Mouse (Mus musculus): ENCODE measurements around the gene Bckdha. TPM values are rescaled to one million over a fixed set of nuclear protein-coding genes. Genes with fewer than 3 reads are reported as not detected.

Bckdha gene
- total RNA-seq (2021) = 100 to 1,000 TPM; 103 to 112 TPM
- long read RNA-seq, experiment 1, transcript Bckdha-201 (9 exons, 1,899 nt) = major isoform, 134 of 149 reads
- long read RNA-seq, experiment 1, partial matches to known transcripts = 11 of 149 reads
- long read RNA-seq, experiment 1, other reads (novel, unspliced or antisense) = 4 of 149 reads
- long read RNA-seq, experiment 2, transcript Bckdha-201 (9 exons, 1,899 nt) = major isoform, 99 of 155 reads
- long read RNA-seq, experiment 2, partial matches to known transcripts = 52 of 155 reads
- long read RNA-seq, experiment 2, other reads (novel, unspliced or antisense) = 4 of 155 reads

GRCm38 (mm10) chr7:25658657-25659472 lies at the start of gene Bckdha, which contains the start of gene Exosc5:
Gene Bckdha (minus strand): TSS chr7:25658981.
Gene Exosc5 (plus strand): TSS chr7:25659164.
- DNase-seq (ENCODE audit: low spot score in 2 of 2) = peak; percentile 84 to 96

- no peak for DNase-seq (ENCODE audit: low spot score in 2 of 2)
Measured at GRCm38 (mm10) chr7:25707581-25708292, 49.0 kb upstream of the Bckdha start.

- DNase-seq (ENCODE audit: low spot score in 2 of 2) = no peak
Measured at GRCm38 (mm10) chr7:25706578-25707170, 47.9 kb upstream of the Bckdha start.

GRCm38 (mm10) chr7:25705801-25706251 lies 47.0 kb upstream of the Bckdha start:
- no peak for DNase-seq (ENCODE audit: low spot score in 2 of 2)

DNA sequence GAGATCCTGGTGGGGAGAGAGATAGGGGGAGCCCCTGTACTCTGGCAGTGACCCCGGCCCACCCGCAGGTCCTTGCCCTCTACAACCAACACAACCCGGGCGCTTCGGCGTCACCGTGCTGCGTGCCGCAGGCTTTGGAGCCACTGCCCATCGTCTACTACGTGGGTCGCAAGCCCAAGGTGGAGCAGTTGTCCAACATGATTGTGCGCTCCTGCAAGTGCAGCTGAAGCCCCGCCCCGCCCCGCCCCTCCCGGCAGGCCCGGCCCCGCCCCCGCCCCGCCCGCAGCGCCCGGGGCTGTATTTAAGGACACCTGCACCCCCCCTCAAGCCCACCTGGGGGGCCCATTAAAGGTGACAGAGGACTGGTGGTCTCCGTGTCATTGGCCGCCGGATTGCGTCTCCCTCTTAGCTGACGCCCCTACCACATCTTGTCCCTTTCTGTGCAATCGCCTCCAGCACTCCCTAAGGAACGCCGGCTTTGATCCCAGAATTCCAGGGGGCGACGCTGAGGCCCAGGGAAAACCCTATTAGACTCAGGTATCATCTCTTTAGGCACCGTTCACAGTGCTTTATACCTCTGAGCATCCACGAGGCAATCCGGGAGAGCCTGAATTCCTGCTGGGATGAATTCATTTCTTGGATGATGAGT lies 46.1 kb upstream of the Bckdha start:
- no peak for DNase-seq (ENCODE audit: low spot score in 2 of 2)

- no peak for DNase-seq (ENCODE audit: low spot score in 2 of 2)
Measured at GRCm38 (mm10) chr7:25703793-25704494, 45.2 kb upstream of the Bckdha start.

GRCm38 (mm10) chr7:25702350-25702749 lies 43.6 kb upstream of the Bckdha start:
- DNase-seq (ENCODE audit: low spot score in 2 of 2) = no peak

DNA sequence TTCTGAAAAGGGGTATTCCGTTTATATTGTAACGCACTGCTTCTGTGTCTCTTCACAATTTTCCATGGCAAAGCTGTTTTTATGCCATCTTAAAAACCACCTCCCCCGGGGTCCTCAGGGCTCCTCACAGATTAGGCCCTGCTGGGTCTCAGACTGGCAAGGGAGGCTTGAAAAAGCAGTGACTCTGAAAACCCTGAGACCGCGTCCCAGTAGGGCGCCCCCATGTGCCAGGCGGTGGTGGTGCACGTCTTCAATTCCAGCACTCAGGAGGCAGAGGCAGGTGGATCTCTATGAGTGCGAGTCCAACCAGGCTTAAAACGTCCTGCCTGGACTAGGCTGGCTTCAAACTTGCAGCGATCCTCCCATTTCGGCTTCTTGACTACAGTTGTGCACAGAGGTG lies 42.0 kb upstream of the Bckdha start:
- DNase-seq (ENCODE audit: low spot score in 2 of 2) = no peak

DNA sequence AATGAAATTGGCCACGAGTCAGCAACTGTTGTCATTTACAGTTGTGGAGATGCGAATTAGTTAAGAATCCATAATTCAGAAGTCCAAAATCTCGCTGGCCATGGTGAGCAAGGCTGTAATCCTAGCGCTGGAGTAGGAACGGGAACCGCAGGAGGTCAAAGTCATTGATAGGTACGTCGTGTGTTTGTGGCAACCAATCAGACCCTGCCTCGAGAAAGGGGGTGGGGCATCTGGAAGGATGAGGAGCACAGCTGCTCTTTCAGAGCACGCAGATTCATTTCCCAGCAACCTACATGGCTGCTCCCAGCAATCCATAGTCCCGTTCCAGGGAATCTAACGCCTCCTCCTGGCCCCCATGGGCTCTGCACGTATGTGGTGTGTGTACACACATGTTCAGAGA lies 41.1 kb upstream of the Bckdha start:
- no peak for DNase-seq (ENCODE audit: low spot score in 2 of 2)

DNA sequence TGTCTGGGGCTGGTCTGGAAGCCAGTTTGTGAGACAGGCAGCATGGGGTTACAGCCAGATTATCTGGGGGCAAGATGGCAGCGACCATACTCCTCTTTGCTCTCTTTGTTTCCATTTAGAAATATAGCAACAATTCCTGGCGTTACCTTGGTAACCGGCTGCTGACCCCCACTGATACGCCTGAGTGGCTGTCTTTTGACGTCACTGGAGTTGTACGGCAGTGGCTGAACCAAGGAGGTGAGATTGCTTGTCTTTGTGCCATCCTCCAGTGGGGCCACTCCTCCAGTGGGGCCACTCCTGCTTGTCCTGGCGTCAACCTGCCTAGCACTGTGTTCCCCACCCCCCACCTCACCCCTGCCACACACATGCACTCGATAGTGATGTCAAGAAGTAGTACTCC lies 35.3 kb upstream of the Bckdha start:
- no peak for DNase-seq (ENCODE audit: low spot score in 2 of 2)

GRCm38 (mm10) chr7:25690051-25690450 lies 31.3 kb upstream of the Bckdha start:
- DNase-seq (ENCODE audit: low spot score in 2 of 2) = no peak

DNA sequence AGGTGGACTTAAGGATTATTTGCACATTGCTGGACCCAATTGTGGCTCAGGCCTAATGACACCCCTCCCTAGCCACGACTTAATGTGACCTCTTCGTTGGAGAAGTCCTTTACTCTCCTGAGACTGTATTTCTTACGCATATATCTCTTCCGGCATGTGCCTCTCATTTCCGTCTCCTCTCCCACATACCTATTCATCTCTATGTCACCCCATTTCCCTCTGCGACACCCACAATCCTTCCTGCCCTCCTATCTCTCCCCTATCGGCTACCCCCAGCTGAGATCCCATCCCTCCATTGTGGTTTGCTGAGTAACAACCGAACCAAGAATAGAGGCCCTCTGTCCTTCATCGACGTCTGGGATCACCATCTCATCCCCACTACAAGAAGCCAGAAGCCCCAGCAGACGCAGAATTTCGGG lies 30.8 kb upstream of the Bckdha start:
- no peak for DNase-seq (ENCODE audit: low spot score in 2 of 2)

DNA sequence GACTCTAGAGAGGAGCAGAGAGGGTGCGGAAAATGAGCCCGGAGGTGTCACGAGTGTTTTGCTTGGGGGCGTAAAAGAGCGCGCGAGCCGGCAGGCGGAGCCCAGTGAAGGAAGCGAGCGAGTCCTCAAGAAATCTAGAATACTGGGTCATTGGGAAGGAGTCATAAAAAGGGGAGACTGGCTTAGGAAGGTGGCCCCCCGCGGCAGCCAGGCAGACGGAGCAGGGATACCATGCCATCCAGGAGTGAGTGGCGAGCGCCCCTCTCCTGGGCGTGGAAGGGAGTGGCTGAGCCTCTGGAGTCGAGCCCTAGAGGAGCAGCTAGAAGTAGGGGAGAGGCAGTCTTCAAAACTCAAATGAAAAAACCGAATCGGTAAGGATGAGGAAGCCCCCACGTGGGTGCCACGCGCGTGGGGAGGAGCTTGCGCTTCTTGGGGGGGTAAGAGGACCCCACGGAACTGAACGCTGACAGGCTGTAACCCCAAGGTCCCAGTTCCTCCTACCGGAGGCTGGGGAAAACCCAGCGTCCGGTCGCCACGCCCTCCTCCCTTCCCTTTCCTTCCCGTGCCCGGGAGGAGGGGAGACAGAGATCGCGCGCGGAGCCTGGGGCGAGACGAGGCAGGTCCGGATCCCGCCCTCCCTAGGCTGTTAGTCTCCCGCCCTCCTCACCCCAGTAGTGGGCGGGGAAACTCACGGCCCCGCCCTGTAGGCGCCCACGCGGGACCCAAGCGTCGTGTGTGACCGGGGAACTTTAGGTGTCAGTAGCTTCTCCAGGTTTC lies 30.2 kb upstream of the Bckdha start:
- peak in 1 of 2 experiments; percentile 58 for DNase-seq (ENCODE audit: low spot score in 2 of 2)

DNA sequence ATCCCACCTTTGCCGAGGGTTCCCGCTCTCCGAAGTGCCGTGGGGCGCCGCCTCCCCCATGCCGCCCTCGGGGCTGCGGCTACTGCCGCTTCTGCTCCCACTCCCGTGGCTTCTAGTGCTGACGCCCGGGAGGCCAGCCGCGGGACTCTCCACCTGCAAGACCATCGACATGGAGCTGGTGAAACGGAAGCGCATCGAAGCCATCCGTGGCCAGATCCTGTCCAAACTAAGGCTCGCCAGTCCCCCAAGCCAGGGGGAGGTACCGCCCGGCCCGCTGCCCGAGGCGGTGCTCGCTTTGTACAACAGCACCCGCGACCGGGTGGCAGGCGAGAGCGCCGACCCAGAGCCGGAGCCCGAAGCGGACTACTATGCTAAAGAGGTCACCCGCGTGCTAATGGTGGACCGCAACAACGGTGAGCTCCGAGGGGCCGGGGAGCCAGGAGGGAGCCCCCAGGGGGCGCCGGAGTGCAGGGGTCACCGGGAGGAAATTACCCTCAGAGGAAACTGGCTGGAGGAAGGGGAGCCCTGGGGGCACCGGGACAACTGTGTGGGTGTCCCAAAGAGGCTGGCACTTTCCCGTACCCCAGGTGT lies 29.1 kb upstream of the Bckdha start:
- DNase-seq (ENCODE audit: low spot score in 2 of 2) = no peak

GRCm38 (mm10) chr7:25686680-25687531 lies 28.1 kb upstream of the Bckdha start, which contains the start of gene Tgfb1:
Gene Tgfb1 (plus strand): TSS chr7:25687002.
- peak; percentile 40 to 59 for DNase-seq (ENCODE audit: low spot score in 2 of 2)

- no peak for DNase-seq (ENCODE audit: low spot score in 2 of 2)
Measured at GRCm38 (mm10) chr7:25685926-25686470, 27.2 kb upstream of the Bckdha start.

DNA sequence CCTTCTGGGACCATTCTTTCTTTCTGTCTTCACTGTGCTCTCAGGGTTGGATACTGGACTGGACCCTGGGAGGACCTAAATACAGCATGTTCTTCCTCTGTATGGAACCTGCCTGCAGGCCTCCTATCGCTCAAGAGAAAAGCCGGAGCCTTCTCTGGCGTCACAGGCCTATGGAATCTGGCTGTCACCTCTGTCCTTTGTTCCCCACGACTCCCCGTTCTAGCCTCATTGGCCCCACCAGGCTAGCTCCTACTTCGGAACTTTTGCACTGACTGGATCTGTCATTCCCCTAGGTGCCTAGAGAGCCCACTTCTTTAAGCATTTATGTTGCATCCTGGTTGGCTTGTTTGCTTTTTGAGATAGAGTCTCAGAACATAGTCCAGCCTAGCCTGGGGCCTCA lies 25.9 kb upstream of the Bckdha start:
- DNase-seq (ENCODE audit: low spot score in 2 of 2) = no peak
